Mouse (Mus musculus): ENCODE data around the gene Actg2. TPM values are rescaled to one million over a fixed set of nuclear protein-coding genes. Genes with fewer than 3 reads are reported as not detected.
"Not testable (repeated sequence)": the region's sequence is repeated elsewhere in the genome, so short reads cannot be mapped to it uniquely, and the experiment has no call there.

Gene Actg2
- 1.6 and 6.6 TPM in 2 replicates for total RNA-seq (2012; rRNA removed)

DNA sequence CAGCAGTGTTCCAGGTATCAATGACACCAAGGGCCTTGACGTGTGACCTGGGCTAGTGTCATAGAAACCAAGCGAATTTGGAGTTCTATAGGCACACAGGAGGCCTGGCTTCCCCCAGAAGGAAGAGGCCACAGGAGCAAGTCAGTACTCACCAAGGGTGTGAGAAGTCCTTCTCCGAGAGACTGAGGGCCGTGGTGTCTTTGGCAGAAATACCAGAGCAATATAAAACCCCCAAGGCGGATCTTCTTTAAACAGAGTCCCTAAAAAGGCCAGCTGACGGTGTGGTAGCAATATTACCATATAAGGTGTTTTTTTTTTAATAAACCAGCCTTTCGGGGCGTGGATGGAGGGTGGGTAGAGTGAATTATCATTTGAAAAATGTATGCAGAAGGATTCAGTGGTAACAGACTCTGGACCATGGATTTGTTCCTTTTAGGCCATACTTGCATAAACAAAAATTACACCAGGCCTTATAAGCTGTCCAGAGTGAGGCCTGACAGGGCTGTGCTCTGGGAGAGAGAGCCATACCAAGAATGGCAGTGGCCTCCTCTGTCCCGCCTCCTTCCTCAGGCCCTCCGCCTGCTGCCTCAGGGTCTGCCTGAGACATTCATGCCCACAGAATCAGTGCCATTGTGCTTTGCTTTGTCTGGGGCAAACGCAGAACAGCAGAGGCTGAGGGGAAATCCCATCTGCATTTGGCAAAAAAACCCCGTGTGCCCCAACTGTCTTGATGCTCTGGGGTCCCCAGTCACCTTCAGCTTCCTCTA lies at the start of gene Actg2:
Actg2 (minus strand) TSS at position 238 of the 767 bp plus-strand sequence.
- H3K4me1 ChIP-seq (ENCODE audit: control insufficient read depth in 2 of 2, insufficient read depth in 2 of 2, low read length in 2 of 2, poor library complexity in 1 of 2) = no peaks in the 10 kb centered on the region
- no peak within 1 kb of the TSS for H3K4me3 ChIP-seq (ENCODE audit: insufficient read depth in 1 of 2, low read depth in 1 of 2, low read length in 2 of 2, poor library complexity in 1 of 2, severe bottlenecking in 1 of 2)
- no peak for DNase-seq (ENCODE audit: low read depth, low spot score)
- in situ Hi-C loops (cut with MboI; ENCODE audit: low sequenced_read_pairs in 2 of 2, unreplicated experiment in 2 of 2) = no loop called here
- no peak for TF ChIP-seq CHD2 (IDR thresholded peaks at IDR 0.05; ENCODE audit: low read depth, low read length)
- no peak for TF ChIP-seq MAFK (IDR thresholded peaks at IDR 0.05; ENCODE audit: insufficient read depth, low read depth, low read length)
- no peak for TF ChIP-seq ZC3H11A (IDR thresholded peaks at IDR 0.05; ENCODE audit: borderline replicate concordance, low read depth, low read length)
- TF ChIP-seq ZNF384 (IDR thresholded peaks at IDR 0.05; ENCODE audit: low read depth, low read length) = no peak
- TF ChIP-seq HCFC1 (IDR thresholded peaks at IDR 0.05; ENCODE audit: borderline replicate concordance, insufficient read depth, low read length) = no peak
- H3K9ac ChIP-seq (ENCODE audit: insufficient read depth, low read depth, low read length, poor library complexity, severe bottlenecking) = no peak within 1 kb of the TSS
- no peaks in the 10 kb centered on the region for H3K36me3 ChIP-seq (ENCODE audit: control insufficient read depth, insufficient read depth, low read length, poor library complexity, severe bottlenecking)
- no peak within 1 kb of the TSS for H3K27ac ChIP-seq (ENCODE audit: insufficient read depth, low read depth, low read length, poor library complexity, severe bottlenecking)
- H3K9me3 ChIP-seq (ENCODE audit: control insufficient read depth, insufficient read depth, low read depth, low read length) = no peaks in the 10 kb centered on the region

DNA sequence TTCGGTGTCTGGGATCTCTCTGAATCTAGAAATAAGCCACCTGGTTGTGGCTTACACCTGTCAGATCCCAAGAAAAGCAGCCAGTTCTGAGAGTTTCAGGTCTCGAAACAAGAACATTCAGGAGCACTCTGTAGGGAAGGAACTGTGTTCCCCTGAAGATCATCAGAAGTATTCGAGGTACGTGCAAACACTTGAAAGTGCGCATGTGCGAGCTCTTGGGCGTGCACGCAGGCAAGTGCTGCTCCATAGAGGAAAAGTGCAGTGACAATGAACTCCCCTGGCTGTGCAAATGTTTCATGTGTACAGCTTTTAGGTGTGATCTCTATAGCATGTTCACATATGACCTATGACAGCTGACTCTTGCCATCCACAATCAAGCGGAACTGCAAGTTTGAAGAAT lies 49.3 kb upstream of the Actg2 start:
- in situ Hi-C loops (cut with MboI; ENCODE audit: low sequenced_read_pairs in 2 of 2, unreplicated experiment in 2 of 2); H3K4me1 ChIP-seq (ENCODE audit: control insufficient read depth in 2 of 2, insufficient read depth in 2 of 2, low read length in 2 of 2, poor library complexity in 1 of 2); DNase-seq (ENCODE audit: low read depth, low spot score); H3K4me3 ChIP-seq (ENCODE audit: insufficient read depth in 1 of 2, low read depth in 1 of 2, low read length in 2 of 2, poor library complexity in 1 of 2, severe bottlenecking in 1 of 2); H3K36me3 ChIP-seq (ENCODE audit: control insufficient read depth, insufficient read depth, low read length, poor library complexity, severe bottlenecking); H3K27ac ChIP-seq (ENCODE audit: insufficient read depth, low read depth, low read length, poor library complexity, severe bottlenecking); H3K9ac ChIP-seq (ENCODE audit: insufficient read depth, low read depth, low read length, poor library complexity, severe bottlenecking); H3K9me3 ChIP-seq (ENCODE audit: control insufficient read depth, insufficient read depth, low read depth, low read length): not testable (repeated sequence)

DNA sequence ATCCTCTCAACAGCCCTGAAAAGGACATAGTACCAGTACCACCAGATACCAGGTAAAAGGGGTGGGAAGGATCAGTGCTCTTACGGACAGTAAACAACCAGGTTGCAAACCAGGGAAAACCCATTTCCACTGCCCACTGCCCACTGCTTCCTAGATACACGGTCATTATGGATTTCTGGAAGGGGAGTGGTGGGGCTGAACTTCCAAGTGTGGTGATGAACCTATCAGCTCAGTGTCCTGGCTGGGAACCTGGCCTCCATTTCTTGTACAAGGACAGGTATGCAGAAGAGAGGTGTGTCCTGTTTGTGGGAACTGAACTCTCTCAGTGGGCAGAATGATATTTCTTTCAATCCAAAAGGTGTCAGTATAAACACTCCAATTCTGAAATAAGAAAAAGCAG lies 47.5 kb upstream of the Actg2 start:
- no peak overlapping the region for H3K27ac ChIP-seq (ENCODE audit: insufficient read depth, low read depth, low read length, poor library complexity, severe bottlenecking)
- in situ Hi-C loops (cut with MboI; ENCODE audit: low sequenced_read_pairs in 2 of 2, unreplicated experiment in 2 of 2) = no loop called here
- TF ChIP-seq ZNF384 (IDR thresholded peaks at IDR 0.05; ENCODE audit: low read depth, low read length) (no peak), CHD2 (IDR thresholded peaks at IDR 0.05; ENCODE audit: low read depth, low read length) (no peak), ZC3H11A (IDR thresholded peaks at IDR 0.05; ENCODE audit: borderline replicate concordance, low read depth, low read length) (no peak), HCFC1 (IDR thresholded peaks at IDR 0.05; ENCODE audit: borderline replicate concordance, insufficient read depth, low read length) (no peak), MAFK (IDR thresholded peaks at IDR 0.05; ENCODE audit: insufficient read depth, low read depth, low read length) (no peak)
- DNase-seq (ENCODE audit: low read depth, low spot score) = no peak
- no peaks in the 10 kb centered on the region for H3K36me3 ChIP-seq (ENCODE audit: control insufficient read depth, insufficient read depth, low read length, poor library complexity, severe bottlenecking)
- no peak overlapping the region for H3K4me3 ChIP-seq (ENCODE audit: insufficient read depth in 1 of 2, low read depth in 1 of 2, low read length in 2 of 2, poor library complexity in 1 of 2, severe bottlenecking in 1 of 2)
- H3K4me1 ChIP-seq (ENCODE audit: control insufficient read depth in 2 of 2, insufficient read depth in 2 of 2, low read length in 2 of 2, poor library complexity in 1 of 2) = no peaks in the 10 kb centered on the region
- H3K9me3 ChIP-seq (ENCODE audit: control insufficient read depth, insufficient read depth, low read depth, low read length) = no peaks in the 10 kb centered on the region
- no peak overlapping the region for H3K9ac ChIP-seq (ENCODE audit: insufficient read depth, low read depth, low read length, poor library complexity, severe bottlenecking)

DNA sequence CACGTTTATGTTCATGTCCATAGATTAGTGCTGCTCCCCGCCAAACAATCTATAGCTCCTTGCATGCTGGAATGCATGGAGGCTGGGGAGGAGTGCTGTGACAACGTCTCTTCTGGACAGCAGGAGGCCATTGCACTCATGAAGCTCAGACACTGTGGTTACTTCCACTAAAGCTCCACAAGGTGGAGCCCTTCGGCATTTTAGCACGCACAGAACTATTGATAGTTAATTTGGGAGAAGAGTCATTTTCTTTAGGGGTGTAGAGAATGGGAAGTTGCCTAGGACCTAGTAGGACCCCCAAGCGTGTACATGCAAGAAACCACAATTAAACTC lies 46.8 kb upstream of the Actg2 start:
- no peaks in the 10 kb centered on the region for H3K36me3 ChIP-seq (ENCODE audit: control insufficient read depth, insufficient read depth, low read length, poor library complexity, severe bottlenecking)
- H3K4me1 ChIP-seq (ENCODE audit: control insufficient read depth in 2 of 2, insufficient read depth in 2 of 2, low read length in 2 of 2, poor library complexity in 1 of 2) = no peaks in the 10 kb centered on the region
- H3K4me3 ChIP-seq (ENCODE audit: insufficient read depth in 1 of 2, low read depth in 1 of 2, low read length in 2 of 2, poor library complexity in 1 of 2, severe bottlenecking in 1 of 2) = no peak overlapping the region
- in situ Hi-C loops (cut with MboI; ENCODE audit: low sequenced_read_pairs in 2 of 2, unreplicated experiment in 2 of 2) = no loop called here
- H3K27ac ChIP-seq (ENCODE audit: insufficient read depth, low read depth, low read length, poor library complexity, severe bottlenecking) = no peak overlapping the region
- peak; percentile 65 for DNase-seq (ENCODE audit: low read depth, low spot score)
- H3K9me3 ChIP-seq (ENCODE audit: control insufficient read depth, insufficient read depth, low read depth, low read length) = no peaks in the 10 kb centered on the region
- TF ChIP-seq ZNF384 (IDR thresholded peaks at IDR 0.05; ENCODE audit: low read depth, low read length) (no peak), ZC3H11A (IDR thresholded peaks at IDR 0.05; ENCODE audit: borderline replicate concordance, low read depth, low read length) (no peak), CHD2 (IDR thresholded peaks at IDR 0.05; ENCODE audit: low read depth, low read length) (no peak), MAFK (IDR thresholded peaks at IDR 0.05; ENCODE audit: insufficient read depth, low read depth, low read length) (no peak), HCFC1 (IDR thresholded peaks at IDR 0.05; ENCODE audit: borderline replicate concordance, insufficient read depth, low read length) (no peak)
- H3K9ac ChIP-seq (ENCODE audit: insufficient read depth, low read depth, low read length, poor library complexity, severe bottlenecking) = no peak overlapping the region

Measured in ES-E14 (cell line).